Mouse (Mus musculus): ENCODE results near the gene Stx7.

DNA sequence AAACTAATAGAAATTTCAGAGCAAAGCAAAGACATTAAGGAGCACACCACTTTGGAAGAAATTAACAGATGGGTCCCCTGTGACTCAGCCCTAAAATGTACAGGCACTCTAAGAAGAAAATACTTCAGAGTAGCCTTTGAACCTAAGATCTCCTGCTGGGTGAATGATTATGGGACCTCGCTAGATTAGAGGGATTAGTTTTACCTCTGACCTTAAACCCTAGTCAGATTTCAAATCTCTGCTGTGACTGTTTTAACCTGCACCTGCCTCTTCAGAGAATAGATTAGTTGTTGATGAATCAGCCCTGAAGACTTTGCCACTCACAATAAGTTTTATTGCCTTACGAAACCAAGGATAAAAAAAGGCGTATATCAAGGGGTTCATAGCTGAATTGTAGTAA is 40.9 kb upstream of the Stx7 start:
- TF ChIP-seq POLR2A (IDR thresholded peaks at IDR 0.05; ENCODE audit: control insufficient read depth in 1 of 2, insufficient read depth in 1 of 2, low read depth in 1 of 2, low read length in 2 of 2, poor library complexity in 1 of 2): no peak
- no peak for TF ChIP-seq MEF2A (IDR thresholded peaks at IDR 0.05; ENCODE audit: extremely low read depth, insufficient replicate concordance, low read depth, low read length, poor library complexity, severe bottlenecking)
- TF ChIP-seq CHD2 (IDR thresholded peaks at IDR 0.05; ENCODE audit: low read length): no peak
- TF ChIP-seq POLR2AphosphoS2 (IDR thresholded peaks at IDR 0.05; ENCODE audit: low read length): no peak
- no peak for TF ChIP-seq ZC3H11A (IDR thresholded peaks at IDR 0.05; ENCODE audit: low read depth, low read length)
- no peak for TF ChIP-seq MAX (IDR thresholded peaks at IDR 0.05; ENCODE audit: low read length)
- TF ChIP-seq ZNF384 (IDR thresholded peaks at IDR 0.05; ENCODE audit: low read depth, low read length): no peak
- no peak for TF ChIP-seq RAD21 (IDR thresholded peaks at IDR 0.05; ENCODE audit: low read depth, low read length)
- no peak for TF ChIP-seq CTCF (IDR thresholded peaks at IDR 0.05 in 2 of 3, conservative IDR thresholded peaks at IDR 0.05 in 1 of 3; ENCODE audit: control insufficient read depth in 1 of 3, insufficient read depth in 1 of 3, low read depth in 2 of 3, low read length in 3 of 3, poor library complexity in 1 of 3, severe bottlenecking in 1 of 3)
- TF ChIP-seq POLR2AphosphoS5 (IDR thresholded peaks at IDR 0.05; ENCODE audit: borderline replicate concordance, low read depth, low read length): no peak
- TF ChIP-seq ZKSCAN1 (IDR thresholded peaks at IDR 0.05; ENCODE audit: low read depth, low read length): no peak
